Mouse (Mus musculus) heart, embryonic 13.5 days (tissue): ENCODE results near the gene Rrnad1. TPM values are rescaled to one million over a fixed set of nuclear protein-coding genes. Genes with fewer than 3 reads are reported as not detected.

Source experiments
- ATAC-seq: fragments of 200-750 bp; cut with Nextera tagmentation; 2 replicates; pipeline ENCODE4 v1.8.0; 2017; ENCODE audit warnings: moderate TSS enrichment; ENCODE audit not compliant: insufficient number of reproducible peaks, low FRiP score, low TSS enrichment; ENCODE audit errors: extremely low read depth
- H3K27ac ChIP-seq: fragments of 300-500 bp; sonication (generic); replicated peaks from 2 replicates; pipeline ENCODE4 v1.5.1; 2015; ENCODE audit warnings: moderate library complexity, mild to moderate bottlenecking, inconsistent platforms
- H3K27me3 ChIP-seq: fragments of 300-500 bp; sonication (generic); replicated peaks from 2 replicates; pipeline ENCODE4 v1.6.1; 2015; ENCODE audit warnings: mild to moderate bottlenecking, inconsistent platforms
- H3K36me3 ChIP-seq: fragments of 300-500 bp; sonication (generic); 2 replicates; pipeline ENCODE4 v1.6.1; 2015; ENCODE audit warnings: mild to moderate bottlenecking, inconsistent platforms
- H3K4me1 ChIP-seq: fragments of 300-500 bp; sonication (generic); 2 replicates; pipeline ENCODE4 v1.6.1; 2015; ENCODE audit warnings: inconsistent platforms
- H3K4me2 ChIP-seq: fragments of 300-500 bp; sonication (generic); 2 replicates; pipeline ENCODE4 v1.6.1; 2015; ENCODE audit warnings: inconsistent platforms, mild to moderate bottlenecking, moderate library complexity
- H3K4me3 ChIP-seq: fragments of 300-500 bp; sonication (generic); 2 replicates; pipeline ENCODE4 v1.5.1; 2015; ENCODE audit warnings: moderate library complexity, mild to moderate bottlenecking, inconsistent platforms
- H3K9ac ChIP-seq: fragments of 300-500 bp; sonication (generic); 2 replicates; pipeline ENCODE4 v1.6.1; 2015; ENCODE audit warnings: inconsistent platforms, mild to moderate bottlenecking, moderate library complexity
- H3K9me3 ChIP-seq: fragments of 300-500 bp; sonication (generic); 2 replicates; pipeline ENCODE4 v1.6.1; 2016; ENCODE audit warnings: inconsistent platforms
- WGBS: fragments of 180-500 bp; shearing (Covaris S2); methylation state at CpG from one replicate; pipeline ENCODE4 v1.1.7; 2015; ENCODE audit warnings: mixed read lengths; 5-methylcytosine and 5-hydroxymethylcytosine counted together
- polyA plus RNA-seq: library from polyadenylated mRNA; unstranded; fragments of >200 nt; fragmentation: Nextera tagmentation; extraction: Ambion mirVana; gene quantifications from 2 replicates; pipeline ENCODE4 v1.2.1, GENCODE M21; 2015

Gene Rrnad1
- polyA plus RNA-seq, 1 experiment from 2014 or later: 16.0 TPM

DNA sequence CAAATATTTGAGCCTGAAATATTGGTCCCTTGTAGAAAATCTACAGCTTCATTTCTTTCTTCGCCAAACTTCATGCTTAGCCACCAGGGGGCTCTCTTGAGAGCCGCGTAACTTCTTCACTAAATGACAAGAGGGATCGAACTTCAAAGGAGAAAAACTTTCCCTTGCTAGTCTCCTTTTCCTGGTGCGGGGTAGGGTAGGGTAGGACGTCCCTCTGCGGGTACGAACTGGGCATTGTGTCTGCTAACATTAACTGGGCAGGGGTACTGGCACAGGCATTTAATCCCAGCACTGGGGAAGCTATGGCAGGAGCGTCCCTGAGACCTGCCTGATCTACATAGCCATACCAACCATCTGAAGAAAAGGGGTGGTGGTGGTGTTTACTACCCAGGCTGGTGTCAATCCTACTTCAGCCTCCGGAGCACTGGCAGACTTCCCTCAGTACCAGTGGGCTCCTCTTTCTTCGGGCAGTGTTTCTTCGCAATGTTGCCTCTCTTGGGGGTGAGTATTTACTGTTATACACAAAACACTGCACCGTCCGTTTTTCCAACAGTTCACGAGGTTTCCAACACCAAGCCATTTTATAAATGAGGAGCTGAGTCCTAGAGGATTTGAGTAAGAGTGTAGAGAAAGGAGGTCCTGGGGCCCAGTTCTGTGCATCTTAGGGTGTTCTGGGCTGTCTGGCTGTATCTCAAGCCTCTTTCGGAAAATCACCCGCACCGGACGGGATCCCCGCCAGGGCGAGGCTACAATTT is 39.8 kb upstream of the Rrnad1 start:
- H3K4me3 ChIP-seq: peak overlapping the region; percentile 67
- peak overlapping the region; percentile 91 for H3K9ac ChIP-seq
- ATAC-seq: no peak
- WGBS: under 1% methylated on average over 21 of the region's 21 CpGs
- H3K4me1 ChIP-seq: peaks cover 47% of the 10 kb centered on the region
- peak overlapping the region; percentile 93 for H3K4me2 ChIP-seq
- H3K27ac ChIP-seq: peak overlapping the region; percentile 61
- H3K27me3 ChIP-seq: peaks cover 35% of the 10 kb centered on the region; the same call in 1 of the 2 replicates
- H3K9me3 ChIP-seq: no peaks in the 10 kb centered on the region
- H3K36me3 ChIP-seq: peaks cover 9% of the 10 kb centered on the region

DNA sequence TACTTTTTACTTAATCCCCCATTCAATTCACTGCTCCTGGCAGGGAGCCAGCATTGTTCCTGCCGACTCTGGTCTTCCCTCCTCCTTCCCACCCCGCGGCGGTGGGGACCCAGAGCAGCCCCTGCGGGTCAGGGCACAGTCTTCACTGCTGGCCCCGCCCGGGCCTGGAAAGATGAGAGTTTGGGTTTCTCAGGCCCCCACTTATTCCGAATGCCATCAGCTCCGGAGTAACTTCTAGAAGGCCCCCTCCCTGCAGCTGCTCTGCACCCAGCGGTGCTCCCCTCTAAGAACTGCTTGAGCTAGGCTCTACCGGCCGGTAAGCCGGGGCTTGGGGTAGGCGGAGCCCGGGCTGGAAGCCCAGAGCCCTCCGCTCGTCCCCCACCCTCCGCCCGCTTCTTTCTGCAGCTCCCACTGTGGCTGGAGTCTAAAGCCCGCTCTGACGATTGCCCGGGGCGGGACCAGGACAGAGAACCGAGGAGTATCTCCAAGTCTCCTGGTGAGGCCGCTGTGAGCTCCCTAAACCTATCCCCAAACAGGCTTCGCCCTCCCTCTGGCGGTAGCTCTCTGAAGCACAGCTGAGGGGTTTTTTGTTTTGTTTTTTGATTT is 30.2 kb upstream of the Rrnad1 start:
- Histone ChIP-seq H3K4me1 (peaks cover 27% of the 10 kb centered on the region), H3K4me3 (peak overlapping the region; percentile 57), H3K4me2 (peak overlapping the region; percentile 82), H3K36me3 (no peaks in the 10 kb centered on the region), H3K9ac (peak overlapping the region; percentile 85), H3K9me3 (no peaks in the 10 kb centered on the region), H3K27me3 (0 out of 2 replicates have a peak, but pooled peaks cover 4% of the 10 kb centered on the region), H3K27ac (peak overlapping the region; percentile 90)
- WGBS: under 1% methylated on average over 27 of the region's 27 CpGs
- ATAC-seq: peak; percentile 91

DNA sequence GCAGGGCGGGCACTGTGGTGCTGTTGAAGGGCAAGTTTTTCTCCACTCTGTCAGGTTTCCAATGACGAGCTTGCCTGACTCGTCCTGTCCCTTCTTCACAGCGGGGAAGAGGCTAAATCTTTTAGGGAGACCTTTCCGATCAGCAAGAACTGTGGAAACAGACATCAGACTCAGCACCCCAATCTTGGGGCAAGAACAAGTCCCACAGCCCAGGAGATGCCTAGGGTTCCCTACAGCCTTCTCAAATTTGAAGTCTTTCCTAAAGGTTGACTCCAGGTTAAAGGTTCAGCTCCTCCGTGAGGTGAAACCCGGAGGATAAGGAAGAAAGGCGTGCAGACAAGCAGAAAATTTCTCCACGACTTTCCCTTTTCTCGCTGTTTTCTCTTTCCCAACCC is 29.7 kb upstream of the Rrnad1 start:
- H3K9me3 ChIP-seq: no peaks in the 10 kb centered on the region
- H3K27me3 ChIP-seq: 0 out of 2 replicates have a peak, but pooled peaks cover 4% of the 10 kb centered on the region
- H3K4me3 ChIP-seq: peak overlapping the region; percentile 57
- H3K9ac ChIP-seq: peak overlapping the region; percentile 85
- no peaks in the 10 kb centered on the region for H3K36me3 ChIP-seq
- H3K4me2 ChIP-seq: peak overlapping the region; percentile 82
- H3K27ac ChIP-seq: peak overlapping the region; percentile 90
- WGBS: 8% methylated on average over 10 of the region's 10 CpGs
- peaks cover 27% of the 10 kb centered on the region for H3K4me1 ChIP-seq
- ATAC-seq: no peak

- Histone ChIP-seq H3K9ac (no peak overlapping the region), H3K36me3 (no peaks in the 10 kb centered on the region), H3K4me1 (peaks cover 27% of the 10 kb centered on the region), H3K9me3 (no peaks in the 10 kb centered on the region), H3K4me2 (no peak overlapping the region), H3K27me3 (0 out of 2 replicates have a peak, but pooled peaks cover 4% of the 10 kb centered on the region), H3K4me3 (no peak overlapping the region), H3K27ac (peak overlapping the region; percentile 90; the same call in 1 of the 2 replicates)
- no peak for ATAC-seq
- 61% methylated on average over 7 of the region's 7 CpGs for WGBS
Observed at GRCm38 (mm10) chr3:87959371-87959770, 28.9 kb upstream of the Rrnad1 start.

DNA sequence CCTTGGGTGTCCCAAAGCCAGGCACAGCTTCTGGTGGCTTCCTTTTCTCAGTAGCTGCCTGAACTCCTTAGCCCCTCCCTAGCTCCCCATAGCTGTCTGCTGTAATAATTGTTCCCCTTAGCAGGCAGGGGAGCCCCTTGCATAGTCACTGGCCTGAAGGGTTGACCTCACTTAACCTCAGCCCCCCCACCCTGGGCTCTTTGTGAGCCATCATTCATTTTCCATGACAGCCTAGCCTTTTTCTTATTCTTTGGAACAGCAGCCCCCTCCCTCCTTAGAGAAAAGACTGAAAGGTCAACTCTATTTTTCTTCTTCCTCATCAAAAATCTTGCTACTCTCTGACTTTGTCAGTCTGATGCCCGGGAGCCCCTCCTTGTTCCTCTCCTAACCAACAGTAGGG is 28.4 kb upstream of the Rrnad1 start:
- 63% methylated on average over 1 of the region's 1 CpGs for WGBS
- no peak for ATAC-seq
- no peaks in the 10 kb centered on the region for H3K9me3 ChIP-seq
- H3K4me3 ChIP-seq: no peak overlapping the region
- no peak overlapping the region for H3K27ac ChIP-seq
- peaks cover 27% of the 10 kb centered on the region for H3K4me1 ChIP-seq
- H3K27me3 ChIP-seq: 0 out of 2 replicates have a peak, but pooled peaks cover 4% of the 10 kb centered on the region
- no peak overlapping the region for H3K4me2 ChIP-seq
- no peaks in the 10 kb centered on the region for H3K36me3 ChIP-seq
- H3K9ac ChIP-seq: 0 out of 2 replicates have a peak overlapping the region, but pooled peaks have one; percentile 19

- no peak overlapping the region for H3K4me2 ChIP-seq
- peaks cover 27% of the 10 kb centered on the region for H3K4me1 ChIP-seq
- 0 out of 2 replicates have a peak overlapping the region, but pooled peaks have one; percentile 19 for H3K9ac ChIP-seq
- H3K27ac ChIP-seq: no peak overlapping the region
- no peak overlapping the region for H3K4me3 ChIP-seq
- whole genome bisulfite sequencing: 16% methylated on average over 4 of the region's 4 CpGs
- no peak for ATAC-seq
- H3K9me3 ChIP-seq: no peaks in the 10 kb centered on the region
- H3K27me3 ChIP-seq: peaks cover 8% of the 10 kb centered on the region; the same call in 1 of the 2 replicates
- no peaks in the 10 kb centered on the region for H3K36me3 ChIP-seq
Observed at GRCm38 (mm10) chr3:87958476-87958875, 28.0 kb upstream of the Rrnad1 start.

GRCm38 (mm10) chr3:87958056-87958455 is 27.5 kb upstream of the Rrnad1 start:
- no peak overlapping the region for H3K9ac ChIP-seq
- peaks cover 8% of the 10 kb centered on the region; the same call in 1 of the 2 replicates for H3K27me3 ChIP-seq
- no peaks in the 10 kb centered on the region for H3K9me3 ChIP-seq
- no peak overlapping the region for H3K27ac ChIP-seq
- no peak overlapping the region for H3K4me2 ChIP-seq
- peaks cover 28% of the 10 kb centered on the region for H3K4me1 ChIP-seq
- no peak overlapping the region for H3K4me3 ChIP-seq
- H3K36me3 ChIP-seq: no peaks in the 10 kb centered on the region
- WGBS: 24% methylated on average over 1 of the region's 1 CpGs
- no peak for ATAC-seq

GRCm38 (mm10) chr3:87952440-87952839 is 21.9 kb upstream of the Rrnad1 start:
- peak; percentile 28; the same call in 1 of the 2 replicates for ATAC-seq
- Histone ChIP-seq H3K4me3 (peak overlapping the region; percentile 50), H3K4me2 (peak overlapping the region; percentile 78), H3K27me3 (peaks cover 62% of the 10 kb centered on the region), H3K9me3 (no peaks in the 10 kb centered on the region), H3K4me1 (peaks cover 42% of the 10 kb centered on the region), H3K27ac (peak overlapping the region; percentile 50; the same call in 1 of the 2 replicates), H3K36me3 (no peaks in the 10 kb centered on the region), H3K9ac (peak overlapping the region; percentile 77)
- 1% methylated on average over 5 of the region's 5 CpGs for WGBS

GRCm38 (mm10) chr3:87951946-87952345 is 21.4 kb upstream of the Rrnad1 start:
- Histone ChIP-seq H3K36me3 (no peaks in the 10 kb centered on the region), H3K27me3 (peaks cover 67% of the 10 kb centered on the region), H3K9ac (peak overlapping the region; percentile 77), H3K9me3 (no peaks in the 10 kb centered on the region), H3K27ac (peak overlapping the region; percentile 50; the same call in 1 of the 2 replicates), H3K4me2 (peak overlapping the region; percentile 78), H3K4me3 (peak overlapping the region; percentile 50), H3K4me1 (peaks cover 47% of the 10 kb centered on the region)
- no peak for ATAC-seq
- 5% methylated on average over 12 of the region's 12 CpGs for WGBS

GRCm38 (mm10) chr3:87949955-87950515 is 19.5 kb upstream of the Rrnad1 start:
- Histone ChIP-seq H3K4me2 (peak overlapping the region; percentile 31; the same call in 1 of the 2 replicates), H3K4me1 (peaks cover 65% of the 10 kb centered on the region), H3K4me3 (0 out of 2 replicates have a peak overlapping the region, but pooled peaks have one; percentile 17), H3K27ac (no peak overlapping the region), H3K36me3 (no peaks in the 10 kb centered on the region), H3K9ac (no peak overlapping the region), H3K27me3 (peaks cover 87% of the 10 kb centered on the region), H3K9me3 (no peaks in the 10 kb centered on the region)
- no peak for ATAC-seq
- 14% methylated on average over 13 of the region's 13 CpGs for WGBS
